Mouse (Mus musculus) NIH3T3 (cell line): Measurements from ENCODE around the gene Gadd45b.

ENCODE experiments used
- DNase-seq: peaks from one replicate; pipeline ENCODE4 v3.0.0-alpha.2; 2012; ENCODE audit warnings: low read depth

The Gadd45b gene

GRCm38 (mm10) chr10:80909375-80910162 lies 20.3 kb upstream of the Gadd45b start:
- no peak for DNase-seq

- no peak for DNase-seq
These were observed 18.5 kb upstream of the Gadd45b start for GRCm38 (mm10) chr10:80911354-80911753.

DNA sequence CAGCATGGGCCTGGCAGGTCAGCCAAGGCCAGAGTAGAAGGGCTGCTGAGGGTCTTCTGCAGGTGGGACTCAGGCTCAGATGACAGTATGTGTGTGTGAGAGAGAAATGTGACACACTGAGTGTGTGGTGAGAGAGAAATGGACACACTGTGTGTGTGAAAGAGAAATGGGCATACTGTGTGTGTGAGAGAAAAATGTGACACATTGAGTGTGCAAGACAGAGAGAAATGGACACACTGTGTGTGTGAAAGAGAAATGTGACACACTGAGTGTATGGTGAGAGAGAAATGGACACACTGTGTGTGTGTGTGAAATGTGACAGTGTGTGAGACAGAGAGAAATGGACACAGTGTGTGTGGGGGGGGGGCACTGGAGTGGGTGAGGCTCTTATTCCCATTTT lies 18.0 kb upstream of the Gadd45b start:
- DNase-seq = no peak

GRCm38 (mm10) chr10:80913364-80914011 lies 16.4 kb upstream of the Gadd45b start:
- DNase-seq = no peak

DNA sequence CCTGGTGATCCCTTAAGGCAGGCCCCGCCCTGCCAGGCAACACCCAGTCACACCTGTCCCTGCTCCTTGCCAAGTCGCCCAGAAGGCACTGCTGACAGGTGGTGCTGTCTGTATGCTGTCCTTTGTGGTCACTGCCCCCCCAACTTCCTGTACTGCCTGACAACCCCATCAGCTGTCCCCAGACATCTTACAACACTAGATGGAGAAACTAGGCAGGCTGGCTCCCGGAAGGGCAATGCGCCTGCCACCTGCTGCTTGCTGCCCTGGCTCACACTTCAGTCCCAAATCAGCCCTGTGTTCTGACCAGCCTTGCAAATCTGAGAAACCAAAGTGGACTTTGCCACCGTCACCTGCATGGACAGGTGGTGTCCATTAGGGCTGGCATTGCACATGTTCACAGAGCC lies 15.6 kb upstream of the Gadd45b start:
- DNase-seq = no peak

DNA sequence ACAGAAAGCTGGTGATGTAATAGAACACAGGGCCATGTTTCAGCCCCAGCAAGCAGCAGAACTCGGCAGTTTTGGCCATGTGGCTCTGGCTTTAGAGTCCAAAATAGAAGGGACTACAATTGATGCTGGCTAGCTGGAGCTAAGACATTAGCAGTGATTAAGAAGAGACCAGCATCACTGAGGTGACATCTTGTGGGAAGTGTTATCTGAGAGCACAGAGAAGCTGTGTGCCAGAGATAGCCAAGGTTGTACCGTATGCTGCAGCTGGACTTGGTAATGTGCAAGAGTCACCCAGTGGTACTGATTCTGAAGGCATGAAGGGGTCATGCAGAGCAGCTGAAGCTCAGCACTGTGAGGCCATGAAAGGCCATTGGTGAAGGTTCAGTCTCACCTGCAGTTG lies 14.6 kb upstream of the Gadd45b start:
- no peak for DNase-seq

DNA sequence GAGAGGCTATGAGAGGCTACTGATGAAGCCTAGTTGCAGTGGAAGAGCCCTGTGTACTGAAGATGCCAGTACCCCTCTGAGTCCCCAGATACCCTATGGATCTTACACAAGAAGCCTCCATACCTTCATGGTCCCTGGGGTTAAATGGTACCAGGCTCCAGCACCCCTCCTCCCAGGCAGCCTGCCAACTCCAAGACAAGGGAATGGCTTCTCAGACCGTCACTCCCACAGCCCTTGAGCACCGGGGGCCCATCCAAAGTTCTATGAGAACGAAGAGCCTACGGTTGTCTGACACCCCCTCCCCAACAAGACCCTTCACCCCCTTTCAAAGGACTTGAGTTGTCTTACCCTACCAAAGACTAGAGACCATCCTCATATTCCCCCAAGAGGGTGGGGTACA lies 14.1 kb upstream of the Gadd45b start:
- DNase-seq = no peak

GRCm38 (mm10) chr10:80917336-80917778 lies 12.5 kb upstream of the Gadd45b start:
- DNase-seq = no peak

GRCm38 (mm10) chr10:80917779-80918434 lies 12.0 kb upstream of the Gadd45b start, which contains the start of gene Lmnb2:
Gene Lmnb2, minus strand, starts transcription at chr10:80918245.
- peak; percentile 88 for DNase-seq

GRCm38 (mm10) chr10:80921923-80922322 lies 8.0 kb upstream of the Gadd45b start:
- no peak for DNase-seq

- DNase-seq = no peak
These were observed 4.4 kb upstream of the Gadd45b start for GRCm38 (mm10) chr10:80925472-80925871.

DNA sequence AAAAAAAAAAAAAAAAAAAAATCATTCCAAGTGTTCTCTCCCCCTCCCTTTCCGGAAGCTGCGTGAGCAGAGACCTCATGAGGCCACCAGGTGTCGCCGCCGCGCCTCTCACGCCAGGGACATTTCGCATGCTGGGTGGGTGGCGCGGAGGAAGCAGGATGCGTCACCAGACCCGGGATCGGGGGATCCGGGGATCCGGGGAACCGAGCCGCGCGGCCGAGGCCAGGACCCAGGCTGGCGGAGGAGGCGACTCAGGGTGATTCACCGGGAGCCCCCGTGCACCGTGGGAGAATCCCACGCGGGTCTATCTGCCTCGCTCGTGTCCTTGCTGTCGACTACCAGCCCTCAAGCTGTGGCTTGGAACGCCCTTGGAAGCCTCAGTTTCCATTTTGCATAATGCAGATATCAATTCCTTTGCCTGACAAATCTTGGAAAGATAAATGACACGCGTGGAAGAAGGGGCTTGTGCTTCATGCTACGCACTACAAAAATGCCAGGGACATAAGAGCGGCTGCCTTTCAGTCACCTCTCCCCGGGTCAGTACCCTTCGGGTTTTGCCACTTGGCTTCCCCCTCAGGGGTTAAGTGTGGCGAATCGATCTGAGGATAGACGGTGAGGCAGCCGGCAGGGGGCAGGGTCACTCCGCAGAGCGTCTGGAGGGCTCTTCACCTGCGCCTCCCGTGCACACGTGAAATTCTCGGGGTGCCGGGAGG lies 1.1 kb upstream of the Gadd45b start:
- DNase-seq = peak; percentile 96

- peak; percentile 78 for DNase-seq
These were observed 684 bp downstream of the Gadd45b start for GRCm38 (mm10) chr10:80930361-80931152.

GRCm38 (mm10) chr10:80931153-80931671 lies 1.3 kb downstream of the Gadd45b start:
- DNase-seq = peak; percentile 68

GRCm38 (mm10) chr10:80931695-80932094 lies 1.8 kb downstream of the Gadd45b start:
- DNase-seq = peak; percentile 56

DNA sequence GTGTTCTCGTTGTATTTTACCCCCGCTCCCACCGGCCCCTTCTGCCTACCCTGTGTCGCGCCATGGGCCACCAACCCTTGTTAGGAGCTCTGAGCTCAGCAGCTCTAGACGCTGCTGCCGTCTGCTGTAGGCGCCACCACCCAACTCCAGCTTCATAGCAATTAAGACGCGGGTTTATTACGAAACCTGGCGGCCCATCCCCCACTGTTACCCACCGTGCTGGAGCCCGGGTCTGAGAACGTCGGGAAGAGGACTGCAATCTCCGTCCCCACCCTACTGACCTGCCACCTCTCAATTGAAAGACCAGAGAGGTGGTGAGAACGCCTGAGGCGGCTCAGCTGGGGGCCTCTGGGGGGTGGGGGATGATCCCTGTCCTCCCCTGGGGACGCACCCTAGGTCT lies 2.3 kb downstream of the Gadd45b start:
- peak; percentile 82 for DNase-seq

GRCm38 (mm10) chr10:80932700-80933420 lies 3.0 kb downstream of the Gadd45b start:
- peak; percentile 58 for DNase-seq

- peak; percentile 74 for DNase-seq
These were observed 3.6 kb downstream of the Gadd45b start for GRCm38 (mm10) chr10:80933421-80933979.

DNA sequence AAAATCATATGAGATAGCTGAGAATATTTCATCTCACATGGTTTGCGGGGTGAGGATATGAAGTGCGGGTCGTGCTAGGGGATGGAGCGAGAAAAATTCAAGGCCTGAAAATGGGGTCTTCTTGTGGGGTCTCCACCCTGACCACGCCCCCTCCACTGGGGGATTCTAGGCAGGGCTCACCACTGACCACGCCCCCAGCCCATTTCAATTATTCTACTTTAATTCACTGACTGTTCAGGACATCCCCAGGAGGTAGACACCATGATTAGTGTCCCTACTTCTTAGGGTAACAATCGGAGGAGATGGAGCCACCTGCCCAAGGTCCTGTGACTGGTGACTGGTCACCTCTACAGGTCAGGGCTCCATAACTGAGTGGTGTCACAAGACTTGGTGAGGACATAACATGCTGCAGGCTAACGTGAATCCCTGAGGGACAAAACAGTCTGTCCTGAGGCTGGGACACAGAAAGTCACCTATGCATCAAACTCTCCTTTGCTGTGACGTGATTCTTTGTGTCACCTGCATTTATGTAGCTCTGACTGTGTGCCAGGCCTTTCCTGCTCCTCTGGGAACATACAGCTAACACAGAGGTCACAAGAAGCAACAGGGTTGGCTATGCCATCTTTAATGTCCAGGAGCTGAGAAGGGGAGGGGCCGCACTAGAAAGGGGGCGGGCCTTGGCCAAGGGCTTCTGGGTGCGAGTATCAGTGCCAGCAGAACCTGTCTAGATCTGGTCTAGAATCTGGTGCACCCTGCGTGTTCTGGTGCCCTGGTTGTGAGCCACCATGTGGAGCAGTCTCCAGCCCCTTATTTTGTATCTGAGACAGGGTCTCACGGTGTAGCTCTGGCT lies 4.5 kb downstream of the Gadd45b start:
- DNase-seq = no peak
